Mouse (Mus musculus) cortical plate, adult 2 months (tissue): Measurements from ENCODE around the gene Ehbp1. TPM values are rescaled to one million over a fixed set of nuclear protein-coding genes. Genes with fewer than 3 reads are reported as not detected.

Source experiments
- H3K27ac ChIP-seq: fragments of 200-500 bp; 2 replicates; pipeline ENCODE4 v1.5.1; 2012; ENCODE audit warnings: low read length, control low read depth, inconsistent platforms; ENCODE audit not compliant: insufficient read depth
- H3K4me1 ChIP-seq: fragments of 200-500 bp; 2 replicates; pipeline ENCODE4 v1.6.1; 2011; ENCODE audit warnings: low read length; ENCODE audit not compliant: control insufficient read depth, insufficient read depth
- H3K4me3 ChIP-seq: fragments of 200-500 bp; 2 replicates; pipeline ENCODE4 v1.5.1; 2011; ENCODE audit warnings: mild to moderate bottlenecking, low read length, control low read depth; ENCODE audit not compliant: insufficient read depth
- CTCF ChIP-seq: fragments of 200-500 bp; IDR thresholded peaks from 2 replicates; pipeline ENCODE4 v1.5.1; 2011; ENCODE audit warnings: mild to moderate bottlenecking, control low read depth, low read length; ENCODE audit not compliant: insufficient read depth; ENCODE audit errors: extremely low read depth
- POLR2A ChIP-seq: fragments of 200-500 bp; IDR thresholded peaks from 2 replicates; pipeline ENCODE4 v1.6.1; 2011; ENCODE audit warnings: mild to moderate bottlenecking, low read length, control low read depth; ENCODE audit not compliant: insufficient read depth; ENCODE audit errors: extremely low read depth
- polyA plus RNA-seq: library from polyadenylated mRNA; depleted of rRNA; stranded (reverse); fragments of >200 nt; gene quantifications from 2 replicates; pipeline ENCODE4 v1.2.3, GENCODE M21; 2012

Gene Ehbp1
- polyA plus RNA-seq, 1 experiment, result 26.4 TPM

GRCm38 (mm10) chr11:22249363-22249762 lies 92.7 kb downstream of the Ehbp1 start:
- H3K4me3 ChIP-seq, result no peak overlapping the region
- TF ChIP-seq CTCF, result no peak
- no peak for TF ChIP-seq POLR2A
- H3K27ac ChIP-seq, result no peak overlapping the region
- H3K4me1 ChIP-seq, result no peaks in the 10 kb centered on the region

GRCm38 (mm10) chr11:22247736-22248135 lies 94.4 kb downstream of the Ehbp1 start:
- Histone ChIP-seq H3K27ac (no peak overlapping the region), H3K4me3 (no peak overlapping the region), H3K4me1 (no peaks in the 10 kb centered on the region)
- TF ChIP-seq CTCF (no peak), POLR2A (no peak)

- TF ChIP-seq CTCF (no peak), POLR2A (no peak)
- H3K4me3 ChIP-seq, result no peak overlapping the region
- H3K4me1 ChIP-seq, result no peaks in the 10 kb centered on the region
- no peak overlapping the region for H3K27ac ChIP-seq
Measured at GRCm38 (mm10) chr11:22247069-22247468, 95.0 kb downstream of the Ehbp1 start.

- no peaks in the 10 kb centered on the region for H3K4me1 ChIP-seq
- no peak overlapping the region for H3K27ac ChIP-seq
- no peak overlapping the region for H3K4me3 ChIP-seq
- no peak for TF ChIP-seq POLR2A
- TF ChIP-seq CTCF, result no peak
Measured at GRCm38 (mm10) chr11:22235558-22235957, 106.5 kb downstream of the Ehbp1 start.

- TF ChIP-seq CTCF (no peak; the same call in 1 of the 2 replicates), POLR2A (no peak)
- no peak overlapping the region for H3K4me3 ChIP-seq
- no peaks in the 10 kb centered on the region for H3K4me1 ChIP-seq
- no peak overlapping the region for H3K27ac ChIP-seq
Measured at GRCm38 (mm10) chr11:22234739-22235138, 107.4 kb downstream of the Ehbp1 start.

- no peaks in the 10 kb centered on the region for H3K4me1 ChIP-seq
- no peak overlapping the region for H3K27ac ChIP-seq
- TF ChIP-seq CTCF, result no peak
- no peak for TF ChIP-seq POLR2A
Measured at GRCm38 (mm10) chr11:22230906-22231305, 111.2 kb downstream of the Ehbp1 start.

GRCm38 (mm10) chr11:22225619-22226018 lies 116.5 kb downstream of the Ehbp1 start:
- no peak overlapping the region for H3K4me3 ChIP-seq
- no peaks in the 10 kb centered on the region for H3K4me1 ChIP-seq
- no peak overlapping the region for H3K27ac ChIP-seq
- TF ChIP-seq CTCF, result no peak
- no peak for TF ChIP-seq POLR2A

More at GRCm38 (mm10) chr11:22230906-22231305, 111.2 kb downstream of the Ehbp1 start:
- H3K4me3 ChIP-seq, result no peak overlapping the region

GRCm38 (mm10) chr11:22218222-22218621 lies 123.9 kb downstream of the Ehbp1 start:
- Histone ChIP-seq H3K4me1 (no peaks in the 10 kb centered on the region; the same call in 1 of the 2 replicates), H3K4me3 (no peak overlapping the region), H3K27ac (no peak overlapping the region)
- TF ChIP-seq POLR2A (no peak), CTCF (no peak)

GRCm38 (mm10) chr11:22216941-22217340 lies 125.2 kb downstream of the Ehbp1 start:
- Histone ChIP-seq H3K4me1 (no peaks in the 10 kb centered on the region; the same call in 1 of the 2 replicates), H3K4me3 (no peak overlapping the region), H3K27ac (no peak overlapping the region)
- TF ChIP-seq CTCF (no peak), POLR2A (no peak)

- H3K27ac ChIP-seq, result no peak overlapping the region
- no peak overlapping the region for H3K4me3 ChIP-seq
- TF ChIP-seq POLR2A (no peak), CTCF (peak; percentile 39; the same call in 1 of the 2 replicates)
- no peaks in the 10 kb centered on the region; the same call in none of the 2 replicates for H3K4me1 ChIP-seq
Measured at GRCm38 (mm10) chr11:22206611-22207010, 135.5 kb downstream of the Ehbp1 start.

GRCm38 (mm10) chr11:22206191-22206590 lies 135.9 kb downstream of the Ehbp1 start:
- Histone ChIP-seq H3K4me1 (no peaks in the 10 kb centered on the region; the same call in none of the 2 replicates), H3K27ac (no peak overlapping the region), H3K4me3 (no peak overlapping the region)
- TF ChIP-seq POLR2A (no peak), CTCF (no peak)
